Mouse (Mus musculus) lung, postnatal 0 days (tissue): ENCODE measurements around the gene Asrgl1.

Experiments
- CTCF ChIP-seq: IDR thresholded peaks from 2 replicates; pipeline ENCODE4 v1.5.1; 2016; ENCODE audit warnings: antibody characterized with exemption, mild to moderate bottlenecking
- EP300 ChIP-seq: IDR thresholded peaks from 2 replicates; pipeline ENCODE4 v1.6.1; 2016; ENCODE audit warnings: antibody characterized with exemption, mild to moderate bottlenecking, control low read depth

GRCm38 (mm10) chr19:9134746-9135511 lies 507 bp downstream of the Asrgl1 start:
- TF ChIP-seq EP300 = no peak
- no peak for TF ChIP-seq CTCF
